Mouse (Mus musculus) neural tube, embryonic 12.5 days (tissue): ENCODE results near the gene P2ry6. TPM values are rescaled to one million over a fixed set of nuclear protein-coding genes. Genes with fewer than 3 reads are reported as not detected.

Experiments
- ATAC-seq: fragments of 200-750 bp; cut with Nextera tagmentation; 2 replicates; pipeline ENCODE4 v1.8.0; 2017; ENCODE audit warnings: low read depth, mild to moderate bottlenecking, moderate TSS enrichment, moderate library complexity; ENCODE audit not compliant: low FRiP score
- H3K27ac ChIP-seq: fragments of 300-500 bp; sonication (generic); 2 replicates; pipeline ENCODE4 v1.5.1; 2016
- H3K27me3 ChIP-seq: fragments of 300-500 bp; sonication (generic); replicated peaks from 2 replicates; pipeline ENCODE4 v1.6.1; 2016; ENCODE audit warnings: mild to moderate bottlenecking
- H3K36me3 ChIP-seq: fragments of 300-500 bp; sonication (generic); 2 replicates; pipeline ENCODE4 v1.6.1; 2016; ENCODE audit warnings: mild to moderate bottlenecking
- H3K4me1 ChIP-seq: fragments of 300-500 bp; sonication (generic); 2 replicates; pipeline ENCODE4 v1.6.1; 2016
- H3K4me2 ChIP-seq: fragments of 300-500 bp; sonication (generic); replicated peaks from 2 replicates; pipeline ENCODE4 v1.6.1; 2016; ENCODE audit warnings: mild to moderate bottlenecking
- H3K4me3 ChIP-seq: fragments of 300-500 bp; sonication (generic); 2 replicates; pipeline ENCODE4 v1.5.1; 2016
- H3K9ac ChIP-seq: fragments of 300-500 bp; sonication (generic); 2 replicates; pipeline ENCODE4 v1.6.1; 2016; ENCODE audit warnings: mild to moderate bottlenecking
- H3K9me3 ChIP-seq: fragments of 300-500 bp; sonication (generic); 2 replicates; pipeline ENCODE4 v1.6.1; 2016; ENCODE audit warnings: mild to moderate bottlenecking
- WGBS: fragments of 180-500 bp; shearing (Covaris S2); methylation state at CpG from one replicate; pipeline ENCODE4 v1.1.7; 2016; 5-methylcytosine and 5-hydroxymethylcytosine counted together
- polyA plus RNA-seq: library from polyadenylated mRNA; unstranded; fragments of >200 nt; fragmentation: Nextera tagmentation; extraction: Ambion mirVana; gene quantifications from 2 replicates; pipeline ENCODE4 v1.2.1, GENCODE M21; 2016

The P2ry6 gene
- polyA plus RNA-seq, 1 experiment from 2014 or later = 3.3 TPM

- Histone ChIP-seq H3K9me3 (no peaks in the 10 kb centered on the region), H3K27ac (no peak overlapping the region), H3K9ac (no peak overlapping the region), H3K36me3 (no peaks in the 10 kb centered on the region), H3K4me1 (no peaks in the 10 kb centered on the region), H3K4me3 (no peak overlapping the region), H3K27me3 (no peaks in the 10 kb centered on the region), H3K4me2 (no peak overlapping the region)
- ATAC-seq = no peak
- WGBS = 89% methylated on average over 7 of the region's 7 CpGs
Observed at GRCm38 (mm10) chr7:100952686-100953085, 21.8 kb downstream of the P2ry6 start.

- no peaks in the 10 kb centered on the region for H3K9me3 ChIP-seq
- H3K4me3 ChIP-seq = no peak overlapping the region
- no peak for ATAC-seq
- H3K4me2 ChIP-seq = no peak overlapping the region
- H3K27me3 ChIP-seq = no peaks in the 10 kb centered on the region
- no peaks in the 10 kb centered on the region for H3K4me1 ChIP-seq
- no peaks in the 10 kb centered on the region for H3K36me3 ChIP-seq
- no peak overlapping the region for H3K9ac ChIP-seq
- WGBS = 54% methylated on average over 2 of the region's 2 CpGs
- H3K27ac ChIP-seq = no peak overlapping the region
Observed at GRCm38 (mm10) chr7:100951903-100952302, 22.5 kb downstream of the P2ry6 start.

- 70% methylated on average over 12 of the region's 12 CpGs for WGBS
- H3K27ac ChIP-seq = no peak overlapping the region
Observed at GRCm38 (mm10) chr7:100950481-100951010, 23.9 kb downstream of the P2ry6 start.

GRCm38 (mm10) chr7:100950031-100950430 lies 24.4 kb downstream of the P2ry6 start:
- H3K4me1 ChIP-seq = no peaks in the 10 kb centered on the region
- no peaks in the 10 kb centered on the region for H3K36me3 ChIP-seq
- H3K27me3 ChIP-seq = no peaks in the 10 kb centered on the region
- no peak overlapping the region for H3K4me3 ChIP-seq
- H3K9me3 ChIP-seq = no peaks in the 10 kb centered on the region
- no peak for ATAC-seq
- H3K4me2 ChIP-seq = no peak overlapping the region
- no peak overlapping the region for H3K9ac ChIP-seq
- no peak overlapping the region for H3K27ac ChIP-seq
- 64% methylated on average over 5 of the region's 5 CpGs for WGBS

More at GRCm38 (mm10) chr7:100950481-100951010, 23.9 kb downstream of the P2ry6 start:
- no peak overlapping the region for H3K4me2 ChIP-seq
- no peaks in the 10 kb centered on the region for H3K4me1 ChIP-seq
- H3K4me3 ChIP-seq = no peak overlapping the region
- H3K36me3 ChIP-seq = no peaks in the 10 kb centered on the region
- no peak for ATAC-seq
- no peak overlapping the region for H3K9ac ChIP-seq
- H3K27me3 ChIP-seq = no peaks in the 10 kb centered on the region
- no peaks in the 10 kb centered on the region for H3K9me3 ChIP-seq

GRCm38 (mm10) chr7:100944738-100945137 lies 29.7 kb downstream of the P2ry6 start:
- H3K9ac ChIP-seq = no peak overlapping the region
- H3K36me3 ChIP-seq = no peaks in the 10 kb centered on the region
- no peak for ATAC-seq
- H3K27me3 ChIP-seq = no peaks in the 10 kb centered on the region; the same call in 1 of the 2 replicates
- peaks cover 7% of the 10 kb centered on the region; the same call in 1 of the 2 replicates for H3K4me1 ChIP-seq
- H3K4me3 ChIP-seq = no peak overlapping the region
- WGBS = 88% methylated on average over 5 of the region's 5 CpGs
- no peak overlapping the region for H3K27ac ChIP-seq
- no peaks in the 10 kb centered on the region for H3K9me3 ChIP-seq
- no peak overlapping the region for H3K4me2 ChIP-seq

- H3K4me2 ChIP-seq = no peak overlapping the region
- no peaks in the 10 kb centered on the region; the same call in 1 of the 2 replicates for H3K27me3 ChIP-seq
- 64% methylated on average over 2 of the region's 2 CpGs for WGBS
- no peaks in the 10 kb centered on the region for H3K9me3 ChIP-seq
- H3K36me3 ChIP-seq = no peaks in the 10 kb centered on the region
- no peak overlapping the region for H3K9ac ChIP-seq
- no peak overlapping the region for H3K27ac ChIP-seq
- no peak overlapping the region for H3K4me3 ChIP-seq
- no peak for ATAC-seq
- H3K4me1 ChIP-seq = peaks cover 7% of the 10 kb centered on the region; the same call in 1 of the 2 replicates
Observed at GRCm38 (mm10) chr7:100944306-100944705, 30.1 kb downstream of the P2ry6 start.

- H3K4me1 ChIP-seq = peaks cover 7% of the 10 kb centered on the region; the same call in 1 of the 2 replicates
- no peaks in the 10 kb centered on the region; the same call in 1 of the 2 replicates for H3K27me3 ChIP-seq
- H3K9ac ChIP-seq = no peak overlapping the region
- no peak overlapping the region for H3K4me2 ChIP-seq
- H3K4me3 ChIP-seq = no peak overlapping the region
- ATAC-seq = peak; percentile 78
- 49% methylated on average over 12 of the region's 12 CpGs for WGBS
- H3K9me3 ChIP-seq = no peaks in the 10 kb centered on the region
- no peak overlapping the region for H3K27ac ChIP-seq
- H3K36me3 ChIP-seq = no peaks in the 10 kb centered on the region
Observed at GRCm38 (mm10) chr7:100942789-100943615, 31.4 kb downstream of the P2ry6 start.

GRCm38 (mm10) chr7:100941169-100941568 lies 33.3 kb downstream of the P2ry6 start:
- H3K9ac ChIP-seq = no peak overlapping the region
- no peak for ATAC-seq
- WGBS = 36% methylated on average over 5 of the region's 5 CpGs
- no peaks in the 10 kb centered on the region for H3K9me3 ChIP-seq
- no peaks in the 10 kb centered on the region for H3K36me3 ChIP-seq
- H3K4me3 ChIP-seq = no peak overlapping the region
- H3K4me2 ChIP-seq = no peak overlapping the region
- H3K4me1 ChIP-seq = peaks cover 7% of the 10 kb centered on the region; the same call in 1 of the 2 replicates
- H3K27ac ChIP-seq = no peak overlapping the region
- no peaks in the 10 kb centered on the region; the same call in 1 of the 2 replicates for H3K27me3 ChIP-seq

- no peak overlapping the region for H3K9ac ChIP-seq
- no peaks in the 10 kb centered on the region for H3K9me3 ChIP-seq
- H3K4me1 ChIP-seq = peaks cover under 1% of the 10 kb centered on the region; the same call in 1 of the 2 replicates
- H3K27ac ChIP-seq = no peak overlapping the region
- no peaks in the 10 kb centered on the region; the same call in 1 of the 2 replicates for H3K27me3 ChIP-seq
- H3K36me3 ChIP-seq = no peaks in the 10 kb centered on the region
- ATAC-seq = no peak
- H3K4me3 ChIP-seq = no peak overlapping the region
- WGBS = 91% methylated on average over 16 of the region's 16 CpGs
- H3K4me2 ChIP-seq = no peak overlapping the region
Observed at GRCm38 (mm10) chr7:100938106-100938505, 36.3 kb downstream of the P2ry6 start.

GRCm38 (mm10) chr7:100937481-100937880 lies 37.0 kb downstream of the P2ry6 start:
- H3K36me3 ChIP-seq = no peaks in the 10 kb centered on the region
- 86% methylated on average over 3 of the region's 3 CpGs for WGBS
- H3K9me3 ChIP-seq = no peaks in the 10 kb centered on the region
- no peaks in the 10 kb centered on the region for H3K4me1 ChIP-seq
- H3K27me3 ChIP-seq = no peaks in the 10 kb centered on the region; the same call in 1 of the 2 replicates
- H3K4me2 ChIP-seq = no peak overlapping the region
- no peak overlapping the region for H3K4me3 ChIP-seq
- H3K9ac ChIP-seq = no peak overlapping the region
- no peak for ATAC-seq
- H3K27ac ChIP-seq = no peak overlapping the region

- Histone ChIP-seq H3K27me3 (peaks cover 17% of the 10 kb centered on the region), H3K4me2 (no peak overlapping the region), H3K36me3 (no peaks in the 10 kb centered on the region), H3K4me1 (peaks cover 36% of the 10 kb centered on the region), H3K9ac (no peak overlapping the region), H3K27ac (no peak overlapping the region), H3K9me3 (no peaks in the 10 kb centered on the region), H3K4me3 (no peak overlapping the region)
- no peak for ATAC-seq
Observed at GRCm38 (mm10) chr7:100933520-100933919, 40.9 kb downstream of the P2ry6 start.

GRCm38 (mm10) chr7:100932481-100933007 lies 41.9 kb downstream of the P2ry6 start:
- peaks cover 45% of the 10 kb centered on the region for H3K4me1 ChIP-seq
- 1% methylated on average over 27 of the region's 27 CpGs for WGBS

More at GRCm38 (mm10) chr7:100932481-100933007, 41.9 kb downstream of the P2ry6 start:
- H3K27ac ChIP-seq = peak overlapping the region; percentile 27; the same call in 1 of the 2 replicates
- H3K4me2 ChIP-seq = peak overlapping the region; percentile 87
- no peaks in the 10 kb centered on the region for H3K9me3 ChIP-seq
- peak overlapping the region; percentile 77 for H3K9ac ChIP-seq
- H3K4me3 ChIP-seq = peak overlapping the region; percentile 60
- peaks cover 20% of the 10 kb centered on the region for H3K27me3 ChIP-seq
- ATAC-seq = peak; percentile 81
- no peaks in the 10 kb centered on the region for H3K36me3 ChIP-seq
